Mouse (Mus musculus) small intestine, adult 2 months (tissue): ENCODE measurements around the gene Bcas1. TPM values are rescaled to one million over a fixed set of nuclear protein-coding genes. Genes with fewer than 3 reads are reported as not detected.

Experiments
- H3K27ac ChIP-seq: fragments of 200-500 bp; 2 replicates; pipeline ENCODE4 v1.5.1; 2012; ENCODE audit warnings: low read depth, low read length, control low read depth, inconsistent platforms; ENCODE audit not compliant: insufficient read depth
- H3K27me3 ChIP-seq: fragments of 200-500 bp; 2 replicates; pipeline ENCODE4 v1.6.1; 2012; ENCODE audit warnings: mild to moderate bottlenecking, moderate library complexity, low read length, inconsistent platforms; ENCODE audit not compliant: control insufficient read depth, insufficient read depth
- H3K36me3 ChIP-seq: fragments of 200-500 bp; 2 replicates; pipeline ENCODE4 v1.6.1; 2012; ENCODE audit warnings: mild to moderate bottlenecking, low read length, control low read depth, inconsistent platforms; ENCODE audit not compliant: control insufficient read depth, insufficient read depth
- H3K4me1 ChIP-seq: fragments of 200-500 bp; 2 replicates; pipeline ENCODE4 v1.6.1; 2012; ENCODE audit warnings: low read length, inconsistent platforms, mixed read lengths; ENCODE audit not compliant: control insufficient read depth, insufficient read depth, insufficient read length
- H3K4me3 ChIP-seq: fragments of 200-500 bp; 2 replicates; pipeline ENCODE4 v1.5.1; 2012; ENCODE audit warnings: low read depth, mild to moderate bottlenecking, control low read depth, inconsistent platforms, low read length, moderate library complexity
- CTCF ChIP-seq: fragments of 200-500 bp; IDR thresholded peaks from 2 replicates; pipeline ENCODE4 v1.5.1; 2012; ENCODE audit warnings: low read depth, mild to moderate bottlenecking, control low read depth, inconsistent platforms, low read length, moderate library complexity, mixed read lengths; ENCODE audit not compliant: insufficient replicate concordance, insufficient read length; ENCODE audit errors: extremely low read depth
- POLR2A ChIP-seq: fragments of 200-500 bp; IDR thresholded peaks from 2 replicates; pipeline ENCODE4 v1.6.1; 2012; ENCODE audit warnings: low read depth, mild to moderate bottlenecking, control low read depth, inconsistent platforms, low read length, moderate library complexity
- WGBS: fragments of 180-500 bp; shearing (Covaris S2); methylation state at CpG from one replicate; pipeline ENCODE4 v1.1.7; 2018; 5-methylcytosine and 5-hydroxymethylcytosine counted together
- polyA plus RNA-seq: library from polyadenylated mRNA; depleted of rRNA; stranded (reverse); fragments of >200 nt; gene quantifications from 2 replicates; pipeline ENCODE4 v1.2.3, GENCODE M21; 2012

The Bcas1 gene
- polyA plus RNA-seq, 1 experiment: 18.4 TPM

DNA sequence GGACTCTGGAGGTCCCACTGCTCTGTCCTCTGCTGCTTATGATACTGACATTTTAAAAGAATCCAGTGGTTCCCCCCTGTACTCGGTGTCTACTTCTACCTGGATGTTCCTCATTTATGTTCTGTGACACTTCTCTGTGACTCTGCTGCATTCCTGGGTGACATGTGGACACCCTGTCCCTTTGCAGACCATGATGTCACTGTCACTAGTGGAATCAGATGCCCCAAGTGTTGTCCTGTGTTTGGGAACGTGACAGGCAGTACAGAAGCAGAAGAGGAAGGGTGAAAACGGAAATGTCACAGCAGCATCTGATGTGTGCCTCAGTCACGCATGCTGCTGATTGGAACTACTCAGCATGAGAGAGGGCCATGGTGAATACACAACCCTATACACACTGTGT is 110.9 kb downstream of the Bcas1 start:
- Histone ChIP-seq H3K36me3 (no peaks in the 10 kb centered on the region), H3K4me1 (peaks cover 15% of the 10 kb centered on the region), H3K4me3 (no peak overlapping the region), H3K27ac (no peak overlapping the region), H3K27me3 (no peaks in the 10 kb centered on the region)
- no peak for TF ChIP-seq CTCF
- TF ChIP-seq POLR2A: no peak
- 95% methylated on average over 4 of the region's 4 CpGs for WGBS

GRCm38 (mm10) chr2:170316344-170316743 is 111.3 kb downstream of the Bcas1 start:
- TF ChIP-seq CTCF (no peak), POLR2A (no peak)
- Histone ChIP-seq H3K27ac (no peak overlapping the region), H3K27me3 (no peaks in the 10 kb centered on the region), H3K4me1 (peaks cover 14% of the 10 kb centered on the region), H3K36me3 (no peaks in the 10 kb centered on the region), H3K4me3 (no peak overlapping the region)
- WGBS: 84% methylated on average over 8 of the region's 8 CpGs

DNA sequence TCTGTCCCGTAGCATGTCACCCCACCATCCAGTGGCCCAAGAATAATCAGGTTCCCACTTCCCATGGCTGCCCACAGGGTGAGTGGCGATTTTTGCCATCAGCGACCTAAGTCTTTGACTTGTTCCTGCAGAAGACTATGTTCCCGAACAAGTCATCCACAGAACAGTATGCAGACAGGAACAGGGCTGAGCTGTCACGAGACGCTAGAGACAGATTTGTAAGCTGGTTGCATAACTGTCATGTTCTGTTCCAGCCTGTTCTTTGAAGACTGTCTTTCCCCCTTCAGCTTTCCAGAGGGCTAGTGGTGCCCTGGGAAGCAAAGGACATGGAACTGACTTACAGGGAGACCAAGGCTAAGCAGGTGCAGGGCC is 116.7 kb downstream of the Bcas1 start:
- Histone ChIP-seq H3K4me3 (no peak overlapping the region), H3K27ac (peak overlapping the region; percentile 43; the same call in 1 of the 2 replicates), H3K4me1 (peaks cover 33% of the 10 kb centered on the region; the same call in 1 of the 2 replicates), H3K36me3 (no peaks in the 10 kb centered on the region), H3K27me3 (no peaks in the 10 kb centered on the region)
- WGBS: 37% methylated on average over 6 of the region's 6 CpGs
- TF ChIP-seq POLR2A (no peak), CTCF (no peak)

- no peaks in the 10 kb centered on the region for H3K27me3 ChIP-seq
- WGBS: 40% methylated on average over 13 of the region's 13 CpGs
- H3K4me3 ChIP-seq: no peak overlapping the region
- TF ChIP-seq POLR2A (no peak), CTCF (no peak)
- H3K36me3 ChIP-seq: no peaks in the 10 kb centered on the region
- peaks cover 33% of the 10 kb centered on the region; the same call in 1 of the 2 replicates for H3K4me1 ChIP-seq
- peak overlapping the region; percentile 43 for H3K27ac ChIP-seq
Measured at GRCm38 (mm10) chr2:170310310-170310987, 117.2 kb downstream of the Bcas1 start.

DNA sequence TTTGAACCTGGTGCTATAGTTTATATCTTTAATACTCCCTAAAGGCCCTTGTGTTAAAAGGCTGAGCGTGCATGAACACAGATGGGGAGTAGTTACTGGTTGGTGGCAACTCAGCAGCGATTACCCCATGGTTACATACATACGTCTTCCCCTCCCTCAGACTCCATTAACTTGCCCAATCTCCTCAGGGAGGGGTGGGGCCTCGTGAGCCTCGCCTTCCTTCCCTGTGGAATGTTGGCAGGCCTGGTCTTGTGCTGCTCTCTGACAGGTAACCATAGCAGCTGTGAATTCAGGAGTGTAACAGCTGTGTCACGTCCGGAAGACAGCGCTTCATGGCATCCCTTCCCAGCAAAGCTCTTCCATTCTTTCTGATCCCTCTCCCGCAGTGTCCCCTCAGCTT is 118.7 kb downstream of the Bcas1 start:
- WGBS: 44% methylated on average over 9 of the region's 9 CpGs
- Histone ChIP-seq H3K27me3 (no peaks in the 10 kb centered on the region), H3K27ac (peak overlapping the region; percentile 6; the same call in 1 of the 2 replicates), H3K36me3 (no peaks in the 10 kb centered on the region), H3K4me1 (peaks cover 33% of the 10 kb centered on the region; the same call in 1 of the 2 replicates), H3K4me3 (no peak overlapping the region)
- TF ChIP-seq POLR2A: no peak
- TF ChIP-seq CTCF: no peak

- peaks cover 33% of the 10 kb centered on the region; the same call in 1 of the 2 replicates for H3K4me1 ChIP-seq
- no peaks in the 10 kb centered on the region for H3K27me3 ChIP-seq
- 36% methylated on average over 10 of the region's 10 CpGs for WGBS
- TF ChIP-seq POLR2A (no peak), CTCF (no peak)
- H3K27ac ChIP-seq: peak overlapping the region; percentile 44; the same call in 1 of the 2 replicates
- H3K36me3 ChIP-seq: no peaks in the 10 kb centered on the region
- H3K4me3 ChIP-seq: no peak overlapping the region
Measured at GRCm38 (mm10) chr2:170308033-170308820, 119.4 kb downstream of the Bcas1 start.

DNA sequence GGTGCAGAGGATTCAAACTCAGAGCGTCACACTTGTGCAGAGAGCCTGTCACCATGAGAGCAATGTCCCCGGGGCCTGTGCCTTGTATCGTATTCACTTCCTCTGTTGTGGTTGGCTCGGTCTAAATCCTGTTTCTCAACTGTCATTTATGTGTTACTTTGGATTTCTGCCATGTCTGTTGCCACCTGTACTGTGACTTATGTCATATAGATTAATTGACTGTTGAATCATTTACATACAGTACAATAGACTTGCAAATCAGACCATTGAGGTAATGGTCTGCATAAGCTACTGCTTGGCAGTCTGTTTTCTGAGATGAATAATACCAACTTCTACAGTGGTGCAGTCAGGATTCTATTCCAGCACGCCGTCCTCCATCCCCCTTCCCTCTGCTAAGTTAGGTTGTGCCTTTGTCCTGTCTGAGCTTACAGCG is 120.0 kb downstream of the Bcas1 start:
- no peak overlapping the region for H3K4me3 ChIP-seq
- no peaks in the 10 kb centered on the region for H3K36me3 ChIP-seq
- H3K4me1 ChIP-seq: peaks cover 33% of the 10 kb centered on the region; the same call in 1 of the 2 replicates
- H3K27me3 ChIP-seq: no peaks in the 10 kb centered on the region
- H3K27ac ChIP-seq: no peak overlapping the region; the same call in 1 of the 2 replicates
- TF ChIP-seq POLR2A: no peak
- TF ChIP-seq CTCF: no peak
- 41% methylated on average over 7 of the region's 7 CpGs for WGBS
